Mouse (Mus musculus): ENCODE results near the gene P2rx6.

GRCm38 (mm10) chr16:17584555-17584954 is 22.9 kb downstream of the P2rx6 start:
- TF ChIP-seq CTCF (conservative IDR thresholded peaks at IDR 0.05; ENCODE audit: low read length) (no peak), NANOG (IDR thresholded peaks at IDR 0.05; ENCODE audit: borderline replicate concordance, low read length) (no peak), POU5F1 (IDR thresholded peaks at IDR 0.05; ENCODE audit: borderline replicate concordance, low read length) (no peak)

All from E14TG2a.4 (cell line).